Mouse (Mus musculus) olfactory bulb, adult 2 months (tissue): ENCODE results near the gene Hdhd5. TPM values are rescaled to one million over a fixed set of nuclear protein-coding genes. Genes with fewer than 3 reads are reported as not detected.

ENCODE experiments used
- H3K27ac ChIP-seq: fragments of 200-500 bp; 2 replicates; pipeline ENCODE4 v1.5.1; 2012; ENCODE audit warnings: low read depth, low read length; ENCODE audit not compliant: insufficient read depth
- H3K4me1 ChIP-seq: fragments of 200-500 bp; 2 replicates; pipeline ENCODE4 v1.6.1; 2012; ENCODE audit warnings: low read length; ENCODE audit not compliant: control insufficient read depth, insufficient read depth
- H3K4me3 ChIP-seq: fragments of 200-500 bp; 2 replicates; pipeline ENCODE4 v1.5.1; 2012; ENCODE audit warnings: mild to moderate bottlenecking, low read depth, low read length, moderate library complexity; ENCODE audit not compliant: insufficient read depth
- CTCF ChIP-seq: fragments of 200-500 bp; IDR thresholded peaks from 2 replicates; pipeline ENCODE4 v1.5.1; 2012; ENCODE audit warnings: low read depth, mild to moderate bottlenecking, low read length, moderate library complexity; ENCODE audit not compliant: insufficient read depth
- POLR2A ChIP-seq: fragments of 200-500 bp; IDR thresholded peaks from 2 replicates; pipeline ENCODE4 v1.6.1; 2012; ENCODE audit warnings: mild to moderate bottlenecking, low read depth, low read length, moderate library complexity; ENCODE audit not compliant: insufficient read depth
- WGBS: fragments of 180-500 bp; shearing (Covaris S2); methylation state at CpG from one replicate; pipeline ENCODE4 v1.1.7; 2018; 5-methylcytosine and 5-hydroxymethylcytosine counted together
- polyA plus RNA-seq: library from polyadenylated mRNA; stranded (reverse); fragments of >200 nt; gene quantifications from 2 replicates; pipeline ENCODE4 v1.2.4, GENCODE M21; 2012; ENCODE audit warnings: low replicate concordance; ENCODE audit not compliant: missing spikeins, insufficient read depth, insufficient read length

Gene Hdhd5
- polyA plus RNA-seq, 1 experiment = not detected

- Histone ChIP-seq H3K4me1 (peaks cover 13% of the 10 kb centered on the region), H3K4me3 (no peak overlapping the region), H3K27ac (no peak overlapping the region)
- WGBS = 76% methylated on average over 15 of the region's 15 CpGs
- TF ChIP-seq POLR2A = no peak
- no peak for TF ChIP-seq CTCF
Measured at GRCm38 (mm10) chr6:120461217-120461616, 69.9 kb downstream of the Hdhd5 start.

Other genes starting within 250 kb of the Hdhd5 start
- not detected in 2 replicates for gene D330020A13Rik, start 237.0 kb downstream of the Hdhd5 start, polyA plus RNA-seq
- not detected in 2 replicates for gene B4galnt3, start 236.8 kb downstream of the Hdhd5 start, polyA plus RNA-seq
- 69.1 TPM in 1 of 2 replicates, not detected in the other for gene Kdm5a, start 167.2 kb downstream of the Hdhd5 start, polyA plus RNA-seq
- gene Ccdc77, start 166.9 kb downstream of the Hdhd5 start, polyA plus RNA-seq = not detected in 2 replicates
- gene Il17ra, start 68.1 kb downstream of the Hdhd5 start, polyA plus RNA-seq = 39.1 TPM in 1 of 2 replicates, not detected in the other
- not detected in 2 replicates for gene Tmem121b, start 37.5 kb downstream of the Hdhd5 start, polyA plus RNA-seq
- gene Cecr2, start 135.1 kb upstream of the Hdhd5 start, polyA plus RNA-seq = not detected in 2 replicates
- gene Slc25a18, start 242.3 kb upstream of the Hdhd5 start, polyA plus RNA-seq = not detected in 2 replicates